Mouse (Mus musculus) A20 (cell line): ENCODE data around the gene Mcmbp.
"Not testable (repeated sequence)": the region's sequence is repeated elsewhere in the genome, so short reads cannot be mapped to it uniquely, and the experiment has no call there.

Experiments used
- DNase-seq: peaks from one replicate; pipeline ENCODE4 v3.0.0-alpha.2; 2011; ENCODE audit warnings: low read depth, low spot score

Gene Mcmbp

GRCm38 (mm10) chr7:128717991-128718390 lies 22.3 kb downstream of the Mcmbp start:
- DNase-seq: no peak

DNA sequence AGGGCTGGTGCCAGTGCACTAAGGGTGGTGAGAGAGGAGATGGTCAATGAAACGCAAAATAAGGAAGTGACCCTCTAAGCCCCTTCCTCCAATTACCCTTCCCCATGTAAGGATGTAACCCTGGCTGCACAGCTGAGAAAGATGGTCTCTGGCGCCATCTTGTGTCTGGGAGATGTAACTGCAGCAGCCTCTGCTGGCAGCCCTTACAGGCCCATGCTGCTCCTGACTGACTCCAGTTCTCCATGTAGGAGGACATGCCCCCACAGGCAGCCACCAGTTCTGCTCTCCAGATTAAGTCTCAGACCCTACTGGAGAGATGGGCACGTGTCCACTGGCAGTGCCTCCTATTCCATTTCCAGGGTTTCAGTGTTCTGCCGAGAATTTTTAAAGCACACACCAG lies 34.6 kb downstream of the Mcmbp start:
- peak; percentile 58 for DNase-seq

DNA sequence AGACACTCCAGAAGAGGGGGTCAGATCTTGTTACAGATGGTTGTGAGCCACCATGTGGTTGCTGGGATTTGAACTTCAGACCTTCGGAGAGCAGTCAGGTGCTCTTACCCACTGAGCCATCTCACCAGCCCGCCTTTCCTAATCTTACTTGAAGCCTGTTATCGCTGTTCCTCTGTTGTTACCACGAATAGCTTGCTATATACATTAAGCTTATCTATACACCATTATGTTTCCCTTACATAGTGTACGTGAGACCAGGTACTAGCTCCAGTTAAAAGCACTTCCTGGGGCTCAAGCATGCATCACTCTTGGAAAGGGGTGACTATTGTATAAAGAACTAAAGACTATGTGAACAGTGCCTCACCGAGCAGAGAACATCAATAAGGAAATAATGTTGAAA lies 40.3 kb downstream of the Mcmbp start:
- DNase-seq: not testable (repeated sequence)

GRCm38 (mm10) chr7:128694848-128695247 lies 45.4 kb downstream of the Mcmbp start:
- DNase-seq: no peak

DNA sequence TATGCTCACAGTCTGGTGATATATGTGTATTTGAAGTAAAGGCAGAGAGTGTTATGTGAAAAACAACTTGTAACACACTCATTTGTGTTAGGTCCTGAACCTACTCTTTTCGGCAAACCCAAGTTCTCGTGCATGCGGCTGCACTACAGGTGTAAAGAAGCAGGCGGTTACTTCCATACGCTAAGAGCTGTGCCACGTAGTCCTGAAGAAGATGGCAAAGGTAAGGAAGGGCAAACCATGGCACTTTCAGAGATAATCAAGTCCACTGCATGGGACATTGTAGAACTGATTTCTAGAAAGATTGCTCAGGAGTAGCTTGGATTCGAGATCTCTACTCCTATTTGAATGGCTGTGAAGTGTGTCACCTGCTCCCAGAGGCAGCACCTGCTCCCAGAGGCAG lies 48.1 kb downstream of the Mcmbp start:
- no peak for DNase-seq

- DNase-seq: no peak
Observed at GRCm38 (mm10) chr7:128690796-128691195, 49.5 kb downstream of the Mcmbp start.

DNA sequence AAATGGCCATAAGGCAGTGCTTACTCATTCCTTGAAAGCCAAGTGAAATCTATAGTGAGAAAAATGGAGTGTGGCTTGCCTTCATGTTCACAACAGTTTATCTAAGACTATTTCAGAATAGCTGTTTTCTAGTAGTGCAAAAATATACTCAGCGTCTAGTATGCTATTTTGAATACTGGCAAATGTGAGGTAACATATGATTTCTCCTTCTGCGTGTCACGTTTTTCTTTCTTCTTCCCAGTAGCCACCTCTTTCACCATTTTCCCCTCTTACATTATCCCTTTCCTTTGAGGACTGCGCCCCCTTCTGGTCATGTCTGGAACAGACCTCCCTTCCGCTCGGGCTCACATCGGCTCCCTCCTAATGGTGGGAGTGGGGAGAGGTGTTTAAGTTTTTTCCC lies 50.2 kb downstream of the Mcmbp start:
- DNase-seq: peak; percentile 84

DNA sequence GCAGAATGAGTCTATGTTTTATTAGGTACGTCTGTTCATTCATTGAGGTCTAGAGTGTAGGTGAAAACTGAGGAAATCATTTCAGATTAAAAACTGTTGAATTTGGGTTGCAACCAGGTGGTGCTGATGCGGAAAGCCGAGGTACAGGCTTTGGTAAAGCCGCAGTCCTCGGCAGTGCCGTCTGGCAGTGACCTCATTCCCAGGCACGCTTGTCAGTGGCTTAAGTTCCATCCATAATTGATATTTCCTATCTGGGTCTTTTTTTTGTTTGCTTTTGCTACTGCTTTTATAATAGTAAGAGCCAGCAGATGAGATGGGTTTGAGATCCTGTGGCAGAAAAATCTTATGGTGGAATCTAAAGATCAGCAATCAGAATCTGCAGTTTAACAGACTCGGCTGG lies 50.9 kb downstream of the Mcmbp start:
- DNase-seq: no peak

- DNase-seq: peak; percentile 84
Observed at GRCm38 (mm10) chr7:128687821-128688564, 52.3 kb downstream of the Mcmbp start.

- peak; percentile 68 for DNase-seq
Observed at GRCm38 (mm10) chr7:128678546-128678945, 61.7 kb downstream of the Mcmbp start.

GRCm38 (mm10) chr7:128672408-128673010 lies 67.8 kb downstream of the Mcmbp start:
- DNase-seq: no peak

DNA sequence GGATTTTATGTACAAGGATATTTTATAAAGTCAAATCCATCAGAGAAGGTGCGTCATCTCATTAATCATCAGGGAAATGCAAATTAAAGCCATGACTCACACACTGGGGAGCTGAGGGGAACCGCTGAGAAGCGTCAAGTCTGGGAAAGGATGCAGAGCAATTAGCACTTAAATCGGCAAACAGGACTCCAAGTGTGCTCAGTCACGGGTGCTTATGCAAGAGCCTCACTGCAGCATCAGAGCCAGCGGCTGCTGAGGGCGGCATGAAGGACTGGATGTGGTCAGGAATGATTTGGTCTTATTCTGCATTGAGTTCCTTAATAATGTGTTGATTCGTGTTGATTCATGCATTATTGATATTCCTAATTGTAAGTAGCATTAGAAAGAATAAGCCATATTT lies 68.3 kb downstream of the Mcmbp start:
- no peak for DNase-seq

DNA sequence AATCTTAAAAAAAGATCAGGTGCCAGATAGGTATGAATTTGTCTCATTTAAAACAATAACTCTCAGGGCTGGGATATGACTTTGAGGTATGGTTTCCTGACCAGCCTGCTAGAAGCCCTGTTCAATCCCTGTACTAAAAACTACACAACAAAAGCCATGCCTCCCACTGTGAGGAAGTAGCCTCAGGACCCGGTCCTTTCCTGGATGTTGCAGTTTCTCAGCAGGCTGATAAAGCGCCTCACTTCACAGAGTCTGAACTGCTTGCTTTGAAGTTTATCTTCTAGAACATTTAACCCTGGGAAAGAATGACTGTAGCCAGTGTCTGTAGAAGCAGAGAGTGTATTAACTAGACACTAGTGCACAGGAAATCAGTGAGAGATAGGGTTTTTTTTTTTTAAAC lies 71.5 kb downstream of the Mcmbp start:
- no peak for DNase-seq

DNA sequence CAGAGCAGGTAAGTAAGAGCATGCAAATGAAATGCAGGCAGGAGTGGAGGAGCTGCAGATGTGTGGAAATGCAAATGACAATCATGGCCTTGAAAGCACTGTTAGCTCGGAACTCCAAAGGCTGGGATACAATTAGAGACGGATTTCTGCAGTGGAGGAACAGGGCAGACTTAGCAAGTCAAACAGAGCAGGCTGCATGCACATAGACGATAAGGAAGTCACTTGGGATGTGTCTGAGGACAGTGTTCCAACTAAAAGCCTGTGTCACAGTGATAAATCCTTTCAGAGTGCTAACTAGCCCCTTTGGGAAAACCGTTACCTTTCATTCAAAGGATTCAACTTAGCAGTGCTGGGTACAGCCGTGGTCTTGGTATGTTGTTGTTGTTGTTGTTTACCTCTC lies 72.5 kb downstream of the Mcmbp start:
- DNase-seq: no peak

- DNase-seq: no peak
Observed at GRCm38 (mm10) chr7:128664861-128665377, 75.4 kb downstream of the Mcmbp start.

GRCm38 (mm10) chr7:128663906-128664305 lies 76.4 kb downstream of the Mcmbp start:
- DNase-seq: no peak

DNA sequence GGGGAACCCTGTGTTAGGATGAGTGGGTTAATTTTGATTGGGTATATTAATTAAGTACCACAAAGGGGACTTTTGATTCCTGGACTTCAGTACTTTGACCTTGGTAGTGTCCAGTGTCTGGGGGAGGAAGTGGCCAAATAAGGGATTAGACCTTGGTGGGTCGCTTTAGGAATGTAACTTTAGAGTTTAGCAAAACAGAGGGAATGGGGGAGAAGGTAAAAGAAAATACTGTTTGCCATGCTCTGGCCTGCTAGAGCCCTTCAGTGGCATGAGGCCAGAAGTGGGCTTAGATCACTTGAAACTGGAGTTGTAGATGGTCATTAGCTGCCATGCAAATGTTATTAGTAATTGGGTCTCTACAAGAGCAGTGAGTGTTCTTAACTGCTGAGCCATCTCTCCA lies 83.3 kb downstream of the Mcmbp start:
- no peak for DNase-seq
